Mouse (Mus musculus) MEL (cell line): Measurements from ENCODE around the gene Eml1. TPM values are rescaled to one million over a fixed set of nuclear protein-coding genes. Genes with fewer than 3 reads are reported as not detected.

Experiments used
- DNase-seq: peaks from one replicate; pipeline ENCODE4 v3.0.0; 2011; ENCODE audit warnings: low read depth, low spot score
- H3K27ac ChIP-seq: 2 replicates; pipeline ENCODE4 v1.5.1; 2012; ENCODE audit warnings: low read depth, mild to moderate bottlenecking, control low read depth, low read length, moderate library complexity; ENCODE audit not compliant: control insufficient read depth
- H3K27me3 ChIP-seq, 2 experiments: fragments of 150-350 bp in 1 of 2; sonication (generic) in 1 of 2; 2 replicates each; pipeline ENCODE4 v1.6.1; 2012; ENCODE audit warnings: low read length in 2 of 2, mild to moderate bottlenecking in 2 of 2, improper control_type of control experiment in 1 of 2, moderate library complexity in 1 of 2; ENCODE audit not compliant: insufficient read depth in 2 of 2, control insufficient read depth in 1 of 2
- H3K36me3 ChIP-seq, 2 experiments: 2 replicates each; pipeline ENCODE4 v1.6.1; 2012 to 2014; ENCODE audit warnings: low read length in 2 of 2, improper control_type of control experiment in 1 of 2, inconsistent platforms in 1 of 2, mild to moderate bottlenecking in 1 of 2; ENCODE audit not compliant: insufficient read depth in 2 of 2, control insufficient read depth in 1 of 2
- H3K4me1 ChIP-seq, 2 experiments: fragments of 150-350 bp in 1 of 2; sonication (generic) in 1 of 2; 2 replicates each; pipeline ENCODE4 v1.6.1; 2012; ENCODE audit warnings: low read length in 2 of 2, improper control_type of control experiment in 1 of 2, mild to moderate bottlenecking in 1 of 2; ENCODE audit not compliant: insufficient read depth in 2 of 2, control insufficient read depth in 1 of 2
- H3K4me3 ChIP-seq, 2 experiments: fragments of 150-350 bp in 1 of 2; sonication (generic) in 1 of 2; 2 replicates each; pipeline ENCODE4 v1.5.1; 2012; ENCODE audit warnings: low read depth in 2 of 2, low read length in 2 of 2, mild to moderate bottlenecking in 2 of 2, moderate library complexity in 2 of 2, control low read depth in 1 of 2, improper control_type of control experiment in 1 of 2; ENCODE audit not compliant: control insufficient read depth in 1 of 2, insufficient read depth in 1 of 2
- H3K79me2 ChIP-seq: 2 replicates; pipeline ENCODE4 v1.6.1; 2012; ENCODE audit warnings: mild to moderate bottlenecking, low read length, moderate library complexity; ENCODE audit not compliant: control insufficient read depth, poor library complexity, insufficient read depth
- H3K9ac ChIP-seq: 2 replicates; pipeline ENCODE4 v1.6.1; 2012; ENCODE audit warnings: low read depth, mild to moderate bottlenecking, control low read depth, low read length, moderate library complexity; ENCODE audit not compliant: control insufficient read depth, poor library complexity, severe bottlenecking
- H3K9me3 ChIP-seq: fragments of 150-350 bp; sonication (generic); replicated peaks from 2 replicates; pipeline ENCODE4 v1.6.1; 2012; ENCODE audit warnings: mild to moderate bottlenecking, low read length, improper control_type of control experiment, moderate library complexity; ENCODE audit not compliant: insufficient read depth
- BHLHE40 ChIP-seq: IDR thresholded peaks from 2 replicates; pipeline ENCODE4 v1.6.1; 2012; ENCODE audit warnings: low read depth, mild to moderate bottlenecking, inconsistent platforms, low read length, improper control_type of control experiment, borderline replicate concordance
- CHD1 ChIP-seq: IDR thresholded peaks from 2 replicates; pipeline ENCODE4 v1.6.1; 2012; ENCODE audit warnings: low read depth, mild to moderate bottlenecking, inconsistent platforms, low read length, improper control_type of control experiment
- E2F4 ChIP-seq: IDR thresholded peaks from 2 replicates; pipeline ENCODE4 v1.6.1; 2011; ENCODE audit warnings: low read depth, low read length, improper control_type of control experiment, borderline replicate concordance
- ELF1 ChIP-seq: IDR thresholded peaks from 2 replicates; pipeline ENCODE4 v1.6.1; 2014; ENCODE audit warnings: low read depth, mild to moderate bottlenecking, inconsistent platforms, low read length, improper control_type of control experiment, moderate library complexity
- ETS1 ChIP-seq: IDR thresholded peaks from 2 replicates; pipeline ENCODE4 v1.6.1; 2012; ENCODE audit warnings: low read depth, mild to moderate bottlenecking, inconsistent platforms, low read length, improper control_type of control experiment, moderate library complexity
- GABPA ChIP-seq: IDR thresholded peaks from 2 replicates; pipeline ENCODE4 v1.6.1; 2012; ENCODE audit warnings: low read depth, mild to moderate bottlenecking, inconsistent platforms, low read length, improper control_type of control experiment, moderate library complexity
- GATA1 ChIP-seq: IDR thresholded peaks from 2 replicates; pipeline ENCODE4 v1.6.1; 2011; ENCODE audit warnings: low read depth, low read length, improper control_type of control experiment
- MAZ ChIP-seq: IDR thresholded peaks from 2 replicates; pipeline ENCODE4 v1.6.1; 2012; ENCODE audit warnings: low read depth, mild to moderate bottlenecking, inconsistent platforms, low read length, improper control_type of control experiment
- MXI1 ChIP-seq: IDR thresholded peaks from 2 replicates; pipeline ENCODE4 v1.6.1; 2011; ENCODE audit warnings: mild to moderate bottlenecking, low read depth, low read length, improper control_type of control experiment
- MYB ChIP-seq: IDR thresholded peaks from 2 replicates; pipeline ENCODE4 v1.6.1; 2011; ENCODE audit warnings: mild to moderate bottlenecking, low read depth, low read length, improper control_type of control experiment
- NRF1 ChIP-seq: IDR thresholded peaks from 2 replicates; pipeline ENCODE4 v1.6.1; 2014; ENCODE audit warnings: low read depth, mild to moderate bottlenecking, inconsistent platforms, low read length, improper control_type of control experiment, moderate library complexity; ENCODE audit not compliant: poor library complexity, insufficient read depth, severe bottlenecking
- POLR2A ChIP-seq, 2 experiments: IDR thresholded peaks; 2 replicates each; pipeline ENCODE4 v1.6.1; 2011 to 2012; ENCODE audit warnings: low read length in 2 of 2, mild to moderate bottlenecking in 2 of 2, control low read depth in 1 of 2, improper control_type of control experiment in 1 of 2, low read depth in 1 of 2, moderate library complexity in 1 of 2; ENCODE audit not compliant: control insufficient read depth in 1 of 2, insufficient read depth in 1 of 2, poor library complexity in 1 of 2
- POLR2AphosphoS2 ChIP-seq: IDR thresholded peaks from 2 replicates; pipeline ENCODE4 v1.6.1; 2011; ENCODE audit warnings: low read length, improper control_type of control experiment
- SIN3A ChIP-seq: IDR thresholded peaks from 2 replicates; pipeline ENCODE4 v1.6.1; 2012; ENCODE audit warnings: low read length, improper control_type of control experiment, inconsistent platforms
- SMC3 ChIP-seq: IDR thresholded peaks from 2 replicates; pipeline ENCODE4 v1.6.1; 2011; ENCODE audit warnings: low read depth, low read length, improper control_type of control experiment
- TBP ChIP-seq: IDR thresholded peaks from 2 replicates; pipeline ENCODE4 v1.8.0; 2011; ENCODE audit warnings: low read depth, low read length, improper control_type of control experiment
- TCF12 ChIP-seq: IDR thresholded peaks from 2 replicates; pipeline ENCODE4 v1.6.1; 2014; ENCODE audit warnings: low read depth, mild to moderate bottlenecking, inconsistent platforms, low read length, improper control_type of control experiment, moderate library complexity
- UBTF ChIP-seq: IDR thresholded peaks from 2 replicates; pipeline ENCODE4 v1.6.1; 2012; ENCODE audit warnings: low read depth, mild to moderate bottlenecking, inconsistent platforms, low read length, improper control_type of control experiment, moderate library complexity, borderline replicate concordance; ENCODE audit not compliant: insufficient read depth
- USF1 ChIP-seq: IDR thresholded peaks from 2 replicates; pipeline ENCODE4 v1.6.1; 2014; ENCODE audit warnings: low read depth, mild to moderate bottlenecking, inconsistent platforms, low read length, improper control_type of control experiment, moderate library complexity
- ZMIZ1 ChIP-seq: IDR thresholded peaks from 2 replicates; pipeline ENCODE4 v1.6.1; 2012; ENCODE audit warnings: low read depth, mild to moderate bottlenecking, inconsistent platforms, low read length, improper control_type of control experiment, moderate library complexity
- ZNF384 ChIP-seq: IDR thresholded peaks from 2 replicates; pipeline ENCODE4 v1.6.1; 2012; ENCODE audit warnings: low read depth, mild to moderate bottlenecking, inconsistent platforms, low read length, improper control_type of control experiment
- polyA plus RNA-seq, 2 experiments: library from polyadenylated mRNA; stranded (reverse) in 1 of 2; unstranded in 1 of 2; fragments of >175 nt in 1 of 2; fragments of >200 nt in 1 of 2; gene quantifications; 2 replicates each; pipeline versions ENCODE4 v1.2.1 to v1.2.4; 2012; ENCODE audit warnings: low replicate concordance in 2 of 2, low read depth in 1 of 2; ENCODE audit not compliant: insufficient read length in 2 of 2, insufficient read depth in 1 of 2, missing spikeins in 1 of 2
- total RNA-seq: library from RNA; depleted of rRNA; stranded (reverse); fragments of 300-350 nt; gene quantifications from 2 replicates; pipeline ENCODE4 v1.2.3, GENCODE M21; 2012

The Eml1 gene
- total and polyA plus RNA-seq, 3 experiments, result not detected

GRCm38 (mm10) chr12:108431714-108432113, 61.0 kb downstream of the Eml1 start:
- H3K27me3 ChIP-seq, result no peaks in the 10 kb centered on the region
- H3K9ac ChIP-seq, result no peak overlapping the region
- no peaks in the 10 kb centered on the region for H3K36me3 ChIP-seq
- H3K9me3 ChIP-seq, result no peaks in the 10 kb centered on the region
- no peak overlapping the region for H3K27ac ChIP-seq
- no peaks in the 10 kb centered on the region for H3K4me1 ChIP-seq
- no peak for DNase-seq
- H3K79me2 ChIP-seq, result no peaks in the 10 kb centered on the region
- TF ChIP-seq MYB (no peak), SMC3 (no peak), ZNF384 (no peak), ELF1 (no peak), USF1 (no peak), UBTF (no peak), E2F4 (no peak), ETS1 (no peak), TBP (no peak), POLR2AphosphoS2 (no peak), ZMIZ1 (no peak), GATA1 (no peak), NRF1 (no peak), CHD1 (no peak), POLR2A (IDR thresholded peaks at IDR 0.05; ENCODE audit: control insufficient read depth in 1 of 2, insufficient read depth in 1 of 2, low read depth in 1 of 2, low read length in 2 of 2, poor library complexity in 1 of 2) (no peak), SIN3A (no peak), BHLHE40 (no peak), TCF12 (no peak), MAZ (no peak), GABPA (no peak)
- no peak overlapping the region for H3K4me3 ChIP-seq

DNA sequence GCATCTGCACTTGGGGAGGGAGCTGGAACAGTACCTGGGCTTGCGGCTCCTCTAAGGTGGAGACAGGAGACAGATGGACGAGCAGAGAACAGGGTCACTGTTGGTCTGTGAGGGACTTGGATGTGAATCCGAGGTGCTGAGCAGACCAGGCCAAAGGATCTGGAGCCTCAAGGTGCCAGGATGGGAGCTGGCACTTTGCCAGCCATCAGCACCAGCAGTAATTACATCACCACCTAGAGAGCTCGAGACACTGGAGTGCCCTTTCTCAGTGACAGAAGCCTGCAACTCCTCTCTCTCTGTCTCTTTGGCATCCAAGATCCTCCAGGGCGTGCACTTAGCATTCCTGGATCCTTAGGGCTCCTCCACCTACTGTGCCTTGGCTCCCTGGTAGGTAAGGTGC, 61.8 kb downstream of the Eml1 start:
- no peak for DNase-seq
- Histone ChIP-seq H3K79me2 (no peaks in the 10 kb centered on the region), H3K27ac (no peak overlapping the region), H3K9me3 (no peaks in the 10 kb centered on the region), H3K4me3 (no peak overlapping the region), H3K9ac (no peak overlapping the region), H3K4me1 (no peaks in the 10 kb centered on the region), H3K27me3 (no peaks in the 10 kb centered on the region)
- no peak for TF ChIP-seq MXI1
- TF ChIP-seq ELF1, result no peak
- no peak for TF ChIP-seq UBTF
- TF ChIP-seq, all 39 proteins: peak for 0
- no peaks in the 10 kb centered on the region for H3K36me3 ChIP-seq
